Mouse (Mus musculus): Measurements from ENCODE around the gene Lmntd2.
"Not testable (repeated sequence)": the region's sequence is repeated elsewhere in the genome, so short reads cannot be mapped to it uniquely, and the experiment has no call there.

Gene Lmntd2

DNA sequence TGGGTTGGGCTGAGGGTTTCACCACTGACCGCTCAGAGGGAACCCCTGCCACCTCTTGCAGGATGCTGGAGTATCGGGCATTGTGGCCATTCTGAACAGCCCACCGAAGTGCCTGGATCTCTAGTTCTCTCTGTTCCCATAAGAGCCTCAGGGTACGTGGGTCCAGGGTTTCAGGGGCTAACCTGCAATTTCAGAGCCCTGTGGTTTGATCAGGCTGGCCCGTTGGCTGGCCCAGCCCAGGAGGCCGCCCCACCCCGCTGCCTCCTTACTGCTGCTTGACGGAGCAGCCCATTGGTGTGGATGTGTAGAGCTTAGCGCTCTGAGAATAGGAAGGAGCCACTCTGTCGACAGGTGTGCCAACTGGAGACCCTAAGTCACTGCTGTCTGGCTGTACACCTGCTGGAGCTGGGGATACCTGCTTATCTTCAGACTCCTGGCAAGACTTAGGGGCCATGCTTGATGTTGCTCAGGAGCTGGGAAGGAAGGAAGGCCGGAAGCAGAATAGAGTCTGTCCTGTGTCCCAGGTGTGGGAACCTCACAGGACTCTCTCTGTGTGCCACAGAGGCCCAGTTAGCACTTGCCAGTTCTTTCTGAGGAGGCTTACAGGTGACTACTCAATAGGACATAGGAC is at the start of gene Lmntd2:
Gene Lmntd2, minus strand, starts transcription at position 476 of the 631 bp plus-strand sequence.
- no peak for DNase-seq

DNA sequence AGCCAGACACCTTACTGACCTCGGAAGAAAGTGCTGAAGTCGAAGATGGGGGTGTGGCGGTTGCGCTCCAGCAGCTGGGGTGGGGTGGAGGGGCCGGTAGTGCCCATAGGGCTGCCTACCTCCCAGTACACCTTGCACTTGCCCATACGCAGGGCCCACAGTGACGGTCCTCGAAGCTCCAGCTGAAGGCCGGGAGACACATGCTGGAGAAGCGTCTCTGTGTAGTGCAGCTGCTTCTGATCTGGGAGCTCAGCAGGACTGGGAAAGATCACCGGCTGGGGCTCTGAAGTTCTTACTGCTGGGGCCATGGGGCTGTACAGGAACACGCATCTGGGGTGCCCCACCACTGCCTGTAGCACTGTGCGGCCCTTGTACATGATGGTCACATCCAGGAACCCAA is 49.8 kb upstream of the Lmntd2 start:
- no peak for DNase-seq

DNA sequence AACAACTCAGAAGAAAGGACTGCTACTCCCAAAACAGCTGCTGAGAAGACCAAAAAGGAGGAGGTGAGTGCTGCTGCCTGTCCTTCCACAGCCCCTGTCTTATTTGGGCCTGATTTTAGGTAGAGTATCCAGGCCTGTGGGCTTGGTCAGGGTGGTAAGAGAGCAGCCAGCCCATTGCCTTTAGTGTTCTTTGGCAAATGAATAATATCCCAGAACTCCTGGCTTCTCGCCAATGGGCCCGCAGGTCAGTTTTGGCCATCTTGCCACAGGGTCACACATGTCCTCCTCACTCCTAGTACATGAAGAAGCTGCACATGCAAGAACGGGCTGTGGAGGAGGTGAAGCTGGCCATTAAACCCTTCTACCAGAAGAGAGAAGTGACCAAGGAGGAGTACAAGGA is 47.6 kb upstream of the Lmntd2 start:
- DNase-seq, result no peak

DNA sequence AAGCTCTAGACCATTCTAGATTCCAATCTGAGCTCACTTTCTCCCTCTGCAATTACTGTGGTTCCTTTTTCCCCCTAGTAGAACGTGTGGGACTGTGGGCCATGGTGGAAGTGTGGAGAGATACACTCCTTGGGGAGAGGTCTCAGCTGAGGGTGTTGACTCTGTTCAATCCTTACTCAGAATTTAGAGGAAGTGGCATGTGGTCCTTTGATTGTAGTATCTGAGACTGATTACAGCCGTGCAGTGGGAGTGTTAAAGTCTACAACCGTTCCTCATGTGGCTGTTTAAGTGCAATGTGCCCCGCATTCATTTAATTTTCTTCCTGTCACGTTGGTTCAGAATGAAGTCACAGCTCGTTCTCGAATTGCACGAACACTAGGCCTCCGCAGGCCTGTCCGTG is 42.3 kb upstream of the Lmntd2 start:
- no peak for DNase-seq

DNA sequence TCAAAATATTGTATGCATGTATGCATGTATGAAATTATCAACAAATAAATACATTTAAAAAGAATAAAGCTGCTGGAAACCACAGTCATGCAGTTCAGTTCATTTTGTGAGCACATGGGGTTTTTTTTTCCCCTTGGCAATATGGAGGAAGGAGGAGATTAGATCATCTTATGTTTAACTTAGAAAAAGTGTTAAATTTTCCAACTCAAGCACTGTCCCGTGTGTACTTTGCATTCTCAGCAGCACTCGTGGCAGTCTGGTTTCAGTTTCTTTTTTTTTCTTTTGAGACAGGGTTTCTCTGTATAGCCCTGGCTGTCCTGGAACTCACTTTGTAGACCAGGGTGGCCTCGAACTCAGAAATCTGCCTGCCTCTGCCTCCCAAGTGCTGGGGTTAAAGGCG is 36.6 kb upstream of the Lmntd2 start:
- not testable (repeated sequence) for DNase-seq

DNA sequence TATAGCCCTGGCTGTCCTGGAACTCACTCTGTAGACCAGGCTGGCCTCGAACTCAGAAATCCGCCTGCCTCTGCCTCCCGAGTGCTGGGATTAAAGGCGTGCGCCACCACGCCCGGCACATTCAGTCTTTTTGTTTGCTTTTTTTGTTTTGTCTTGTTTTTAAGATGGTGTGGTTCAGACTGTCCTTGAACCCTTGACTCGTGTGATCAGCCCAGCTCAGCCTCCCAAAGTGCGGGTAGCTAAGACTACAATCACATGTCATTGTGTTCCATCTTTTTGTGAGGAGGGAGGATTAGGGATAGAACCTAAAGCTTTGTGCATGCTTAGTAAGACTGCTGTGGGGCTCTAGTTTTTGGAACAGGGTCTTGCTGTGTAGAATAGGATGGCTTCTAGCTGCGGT is 17.7 kb upstream of the Lmntd2 start:
- no peak for DNase-seq

DNA sequence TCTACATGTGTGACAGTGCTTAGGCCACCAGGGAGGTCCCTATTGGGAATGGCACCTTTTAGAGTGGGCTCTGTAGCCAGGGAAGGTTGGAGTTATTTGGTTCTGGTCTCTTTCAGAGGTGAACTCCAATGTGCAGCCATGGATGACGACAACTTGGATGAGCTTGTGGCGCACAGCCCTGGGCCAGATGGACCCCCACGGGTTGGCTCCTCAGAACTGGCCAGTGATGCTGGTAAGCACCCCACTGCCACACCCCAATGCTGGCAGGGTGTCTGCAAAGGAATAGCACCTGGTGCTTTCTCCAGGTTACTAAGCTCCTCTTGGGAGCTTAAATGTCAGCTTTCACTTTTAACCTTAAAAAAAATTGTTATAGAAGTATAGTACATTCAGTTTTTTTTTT is 17.2 kb upstream of the Lmntd2 start:
- no peak for DNase-seq

DNA sequence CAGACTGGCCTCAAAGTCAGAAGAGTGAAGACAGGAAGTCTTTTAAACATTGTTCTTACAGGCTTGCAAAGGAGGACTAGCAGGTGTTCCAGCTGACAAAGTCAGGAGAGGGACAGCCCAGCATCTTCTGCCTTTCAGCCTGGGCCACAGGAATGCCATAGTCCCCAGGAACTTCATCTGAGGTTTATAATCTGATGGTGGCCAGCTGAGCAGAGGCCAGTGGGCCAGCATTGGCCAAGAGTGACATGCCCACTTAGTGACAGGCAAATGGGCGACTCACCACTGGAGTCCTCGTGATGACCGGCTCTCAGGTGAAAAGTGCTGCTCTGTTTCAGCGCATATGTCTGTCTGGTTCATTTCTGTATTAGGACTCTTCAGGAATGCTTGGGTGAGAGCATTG is 16.7 kb upstream of the Lmntd2 start:
- DNase-seq, result no peak

DNA sequence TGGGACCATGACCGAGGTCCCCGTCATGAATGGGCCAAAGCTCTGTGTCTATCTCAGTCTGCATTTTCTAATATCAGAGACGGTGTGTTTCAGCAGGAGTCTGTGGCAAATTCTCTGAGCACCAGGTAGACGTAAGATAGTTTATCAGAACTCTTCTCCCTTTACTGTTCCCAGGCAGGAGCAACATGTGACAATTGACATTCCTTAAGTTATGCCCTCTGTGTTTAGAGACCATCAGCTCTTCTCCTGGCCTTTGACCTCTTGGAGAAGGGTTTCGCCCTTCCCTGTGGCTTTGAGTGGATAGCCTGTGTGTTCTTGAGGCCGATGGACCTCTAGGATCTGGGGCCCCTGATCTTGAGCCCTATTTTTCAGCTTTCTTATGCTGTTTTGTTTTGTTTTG is 15.8 kb upstream of the Lmntd2 start:
- DNase-seq, result no peak

DNA sequence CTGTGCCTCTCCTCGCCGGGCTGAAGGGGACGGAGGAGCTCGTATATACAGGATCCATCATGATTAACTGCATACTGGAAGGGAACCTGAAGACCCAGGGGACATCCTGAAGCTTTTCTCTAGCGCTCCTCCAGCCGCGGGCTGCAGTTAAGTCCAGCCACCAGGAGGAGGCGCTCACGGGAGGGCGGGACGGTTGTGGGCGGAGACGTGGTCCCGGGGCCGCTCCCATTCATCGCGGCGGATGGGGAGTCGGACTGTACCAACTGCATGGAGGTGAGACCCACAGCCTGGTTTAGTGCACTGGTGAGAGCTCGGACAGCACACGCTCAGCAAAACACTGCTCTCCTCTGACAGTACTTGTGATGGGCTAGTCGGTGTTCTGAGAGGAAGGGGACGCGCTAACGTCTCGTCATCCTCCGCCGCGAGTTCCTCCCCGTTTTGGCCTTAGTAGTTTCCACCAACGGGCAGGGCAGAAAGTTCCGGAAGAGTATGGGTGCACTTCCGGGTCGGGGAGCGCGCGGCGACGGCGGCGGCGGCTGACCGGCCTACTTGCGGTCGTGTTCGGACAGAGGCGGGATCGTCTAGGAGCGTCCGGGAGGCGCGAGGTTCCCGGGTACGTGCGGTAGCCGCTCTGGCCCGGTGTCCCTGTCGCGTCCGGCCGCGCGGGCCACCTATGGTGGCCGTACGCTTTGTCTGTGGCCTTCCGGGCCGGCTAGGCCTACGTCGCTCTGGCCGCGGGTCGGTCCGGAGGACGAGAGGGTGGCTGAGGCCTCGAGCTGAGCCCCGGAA is 14.6 kb upstream of the Lmntd2 start, which contains the start of gene Phrf1:
Gene Phrf1, plus strand, starts transcription at position 506 of the 789 bp plus-strand sequence.
- peak; percentile 85 for DNase-seq

DNA sequence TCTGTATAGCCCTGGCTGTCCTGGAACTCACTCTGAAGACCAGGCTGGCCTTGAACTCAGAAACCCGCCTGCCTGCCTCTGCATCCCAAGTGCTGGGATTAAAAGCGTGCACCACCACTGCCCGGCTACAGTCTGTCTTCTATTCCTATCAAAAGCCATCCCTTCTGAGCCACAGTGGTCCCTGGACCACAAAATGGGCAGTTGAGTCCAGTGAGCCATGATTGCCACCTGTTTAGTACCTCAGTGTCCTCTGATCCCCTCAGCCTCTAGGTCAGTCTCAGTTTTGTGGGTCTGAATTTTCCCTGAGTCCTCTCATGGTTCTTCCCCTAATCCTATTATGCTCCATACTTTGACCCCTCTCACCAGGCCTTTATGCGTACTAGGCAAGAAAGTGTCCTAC is 13.9 kb upstream of the Lmntd2 start:
- no peak for DNase-seq

DNA sequence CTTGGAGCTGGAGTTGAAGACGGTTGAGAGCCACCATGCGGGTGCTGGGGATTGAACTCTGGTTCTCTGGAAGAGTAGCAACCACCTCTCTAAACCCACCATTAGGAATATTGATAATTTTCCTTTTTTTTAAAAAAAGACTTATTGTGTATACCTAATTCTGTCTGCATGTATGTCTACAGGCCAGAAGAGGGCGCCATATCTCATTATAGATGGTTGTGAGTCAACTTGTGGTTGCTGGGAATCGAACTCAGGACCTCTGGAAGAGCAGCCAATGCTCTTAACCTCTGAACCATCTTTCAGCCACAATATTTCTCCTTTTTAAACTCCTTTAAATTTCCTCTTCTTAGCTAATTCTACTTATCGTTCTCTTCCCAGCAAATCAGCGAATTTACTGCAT is 12.7 kb upstream of the Lmntd2 start:
- DNase-seq, result no peak

DNA sequence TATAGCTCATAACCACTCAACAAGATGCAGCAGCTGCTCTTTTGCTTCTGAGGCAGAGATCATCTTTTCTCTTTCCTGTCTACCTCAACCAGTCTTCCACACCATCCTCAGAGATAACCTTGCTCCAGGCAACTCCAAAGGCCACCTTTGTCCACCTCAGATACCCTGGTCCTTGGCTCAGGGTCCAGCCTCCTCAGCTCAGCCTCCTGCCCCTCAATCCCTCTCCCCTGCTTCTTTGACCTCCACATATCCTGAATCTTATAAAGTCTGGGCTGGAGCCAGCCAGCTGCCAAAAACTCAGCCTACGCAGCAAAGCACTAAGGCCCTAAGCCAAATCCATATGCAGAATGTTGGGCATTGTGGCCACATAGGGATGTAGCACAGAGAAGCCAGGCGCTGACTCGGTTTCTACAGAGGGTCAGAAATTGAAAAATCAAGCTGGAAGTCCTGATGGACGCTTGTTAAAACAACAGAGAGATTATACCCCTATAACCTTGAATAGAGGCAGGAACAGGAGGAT is 8.9 kb upstream of the Lmntd2 start:
- DNase-seq, result no peak

DNA sequence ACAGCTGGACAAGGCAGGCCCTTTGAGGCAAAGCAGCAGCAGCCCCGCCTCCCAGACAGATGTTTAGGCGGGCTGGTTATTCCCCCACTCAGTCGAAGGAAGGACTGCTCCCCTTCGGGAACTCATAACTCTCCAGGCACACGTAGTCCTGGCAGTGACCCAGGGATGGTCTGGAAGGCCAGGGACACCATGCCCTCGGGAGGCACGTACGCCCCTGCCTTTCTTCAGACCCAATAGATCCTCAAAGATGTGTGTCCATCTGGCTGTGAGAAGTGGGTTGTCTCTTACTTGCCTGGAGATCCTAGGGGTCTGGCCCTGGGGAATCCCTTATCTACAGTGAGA is 8.2 kb upstream of the Lmntd2 start:
- no peak for DNase-seq

DNA sequence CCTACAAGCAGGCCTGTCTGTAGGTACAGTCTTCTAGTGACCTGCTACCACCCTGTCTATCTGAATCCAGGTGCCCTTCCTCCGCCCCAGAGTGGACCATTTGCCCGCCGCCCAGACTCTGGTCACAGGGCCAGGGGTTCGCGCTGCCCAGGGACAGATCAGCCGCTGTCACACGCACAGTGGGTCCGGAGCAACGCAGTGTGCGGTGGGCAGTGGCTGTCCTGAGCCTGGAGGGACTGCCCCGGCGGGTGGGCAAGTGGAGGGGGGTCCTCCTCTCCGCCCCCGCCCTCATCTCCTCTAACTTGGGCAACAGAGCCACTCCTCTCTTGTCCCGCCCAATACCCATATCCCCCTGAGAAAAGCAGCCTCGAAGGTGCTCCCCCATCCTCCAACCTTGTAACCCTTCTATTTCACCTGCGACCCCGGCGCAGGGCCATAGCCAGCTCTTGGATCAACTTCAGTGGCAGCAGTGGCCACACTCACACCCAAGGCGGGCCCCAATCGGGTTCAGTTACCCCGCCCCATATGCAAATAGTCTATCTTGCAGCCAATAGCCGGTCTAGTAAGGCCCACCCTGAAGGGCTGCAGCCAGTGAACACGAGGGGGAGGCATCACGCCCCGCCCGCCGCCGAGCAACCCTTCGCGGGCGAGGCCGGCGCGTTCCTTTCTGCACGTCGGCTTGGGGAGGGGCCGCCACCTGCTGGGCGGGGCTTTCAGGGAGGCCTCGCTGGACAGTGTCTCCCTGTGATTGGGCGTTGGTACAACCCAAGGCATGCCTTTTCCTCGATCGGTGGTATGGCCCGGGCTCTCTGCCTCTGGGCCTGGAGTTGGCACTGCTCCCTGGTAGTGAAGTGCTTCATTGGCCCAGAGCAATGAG is 7.6 kb upstream of the Lmntd2 start:
- peak; percentile 99 for DNase-seq

DNA sequence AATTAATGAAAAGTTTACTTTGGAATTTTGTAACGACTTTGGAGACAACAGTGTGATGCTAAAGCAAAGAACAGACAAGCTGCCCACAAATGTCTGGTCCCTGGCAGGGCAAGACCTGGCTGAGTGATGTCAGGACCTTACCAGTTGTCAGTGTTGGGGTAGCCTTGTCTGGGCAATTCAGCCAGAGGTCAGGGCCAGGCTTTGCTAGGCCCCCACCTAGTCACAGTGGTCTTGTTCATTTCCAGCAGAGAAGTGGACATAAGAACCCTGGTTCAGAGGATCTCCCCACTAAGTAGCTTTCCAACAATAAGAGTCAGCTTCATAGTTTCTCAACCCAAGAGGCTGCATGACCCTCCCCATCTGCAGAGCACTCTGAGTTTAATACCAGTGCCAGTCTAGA is 6.5 kb upstream of the Lmntd2 start:
- no peak for DNase-seq

DNA sequence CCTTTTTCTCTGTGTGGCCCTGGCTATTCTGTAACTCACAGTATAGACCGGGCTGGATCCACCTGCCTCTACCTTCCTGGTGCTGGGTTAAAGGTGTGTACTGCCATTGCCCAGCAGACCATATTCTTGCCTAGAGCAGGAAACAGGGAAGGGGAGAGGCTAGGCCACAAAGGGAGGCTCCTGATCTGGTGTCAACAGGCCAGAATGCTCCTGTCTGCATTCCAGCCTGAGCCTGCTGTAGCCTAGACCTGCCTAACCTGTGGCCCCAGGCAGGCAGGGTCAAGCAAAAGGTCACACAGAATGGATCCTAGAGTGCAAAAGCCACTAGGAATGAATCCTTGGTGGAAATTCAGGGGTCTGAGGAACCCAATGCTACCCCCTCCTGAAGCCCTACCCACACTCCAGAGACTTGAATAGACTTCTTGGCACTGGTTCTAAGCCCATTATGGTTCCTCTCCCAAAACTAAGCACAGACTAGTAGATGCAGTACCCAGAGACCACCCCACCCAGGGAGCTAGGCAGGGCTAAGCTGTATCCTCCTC is 5.7 kb upstream of the Lmntd2 start:
- DNase-seq, result no peak

DNA sequence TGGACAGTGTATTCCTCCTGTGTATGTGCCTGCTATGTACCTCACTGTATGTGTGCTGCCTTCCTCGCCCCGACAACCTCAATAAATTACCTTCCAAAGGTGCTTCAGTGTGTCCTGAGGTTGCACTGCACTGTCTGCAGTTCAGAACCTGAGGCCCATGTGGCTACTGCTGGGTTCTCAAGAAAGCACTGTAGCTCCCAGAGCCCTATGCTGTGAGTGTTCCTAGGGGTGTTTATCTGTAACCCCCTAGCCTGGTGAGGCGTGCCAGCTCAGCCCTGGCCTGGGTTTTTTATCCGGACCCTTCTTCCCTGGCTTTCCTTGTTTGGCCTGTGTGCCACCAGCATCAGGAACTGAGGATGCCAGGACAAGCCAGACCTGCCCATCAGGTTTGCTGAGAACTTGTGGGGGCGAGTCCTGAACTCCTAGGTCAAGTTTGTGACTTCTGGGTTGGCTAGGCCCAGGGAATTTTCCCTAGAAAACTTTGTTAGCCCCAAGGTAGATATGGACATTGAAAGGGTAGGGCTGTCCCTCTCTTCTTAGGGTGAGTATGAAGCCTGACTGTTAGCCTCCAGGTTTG is 4.8 kb upstream of the Lmntd2 start:
- no peak for DNase-seq

DNA sequence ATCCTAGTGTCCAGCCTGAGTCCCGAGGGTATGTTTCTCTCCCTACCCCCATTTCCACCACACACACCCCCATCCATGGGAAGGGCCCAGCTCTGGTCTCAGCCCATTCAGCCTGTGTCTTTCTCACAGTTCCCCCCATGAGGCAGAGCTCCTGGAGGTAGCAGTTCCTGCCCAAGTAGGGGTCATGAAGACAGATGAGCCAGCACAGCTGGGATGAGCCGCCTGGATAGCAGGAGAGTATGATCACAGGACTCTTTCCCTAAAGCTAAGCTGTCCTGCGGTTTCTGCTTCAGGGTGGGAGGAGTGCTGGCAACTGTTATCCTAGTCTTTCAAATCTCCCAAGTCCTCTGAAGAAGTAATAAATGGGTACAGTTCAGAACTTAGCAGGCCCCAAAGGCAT is 4.3 kb upstream of the Lmntd2 start:
- DNase-seq, result no peak

DNA sequence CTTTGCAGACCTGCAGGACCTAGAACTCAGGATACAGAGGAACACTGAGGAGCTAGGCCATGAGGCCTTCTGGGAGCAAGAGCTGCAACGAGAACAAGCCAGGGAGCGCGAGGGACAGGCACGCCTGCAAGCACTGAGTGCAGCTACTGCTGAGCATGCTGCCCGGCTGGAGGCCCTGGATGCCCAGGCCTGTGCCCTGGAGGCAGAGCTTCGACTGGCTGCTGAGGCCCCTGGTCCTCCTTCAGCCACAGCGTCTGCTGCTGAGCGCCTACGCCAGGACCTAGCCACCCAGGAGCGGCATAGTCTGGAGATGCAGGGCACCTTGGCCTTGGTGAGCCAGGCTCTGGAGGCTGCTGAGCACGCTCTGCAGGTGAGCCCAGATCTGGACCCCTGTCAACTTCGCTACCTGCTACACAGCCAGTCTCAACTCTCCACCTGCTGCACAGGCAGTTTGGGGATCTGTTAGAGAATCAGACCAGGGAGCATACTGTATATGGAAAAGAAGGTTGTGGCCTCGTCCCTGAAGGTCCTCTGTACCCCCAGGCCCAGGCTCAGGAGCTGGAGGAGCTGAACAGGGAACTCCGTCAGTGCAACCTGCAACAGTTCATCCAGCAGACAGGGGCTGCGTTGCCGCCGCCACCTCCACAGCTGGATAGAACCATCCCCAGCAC is 3.6 kb upstream of the Lmntd2 start:
- no peak for DNase-seq

DNA sequence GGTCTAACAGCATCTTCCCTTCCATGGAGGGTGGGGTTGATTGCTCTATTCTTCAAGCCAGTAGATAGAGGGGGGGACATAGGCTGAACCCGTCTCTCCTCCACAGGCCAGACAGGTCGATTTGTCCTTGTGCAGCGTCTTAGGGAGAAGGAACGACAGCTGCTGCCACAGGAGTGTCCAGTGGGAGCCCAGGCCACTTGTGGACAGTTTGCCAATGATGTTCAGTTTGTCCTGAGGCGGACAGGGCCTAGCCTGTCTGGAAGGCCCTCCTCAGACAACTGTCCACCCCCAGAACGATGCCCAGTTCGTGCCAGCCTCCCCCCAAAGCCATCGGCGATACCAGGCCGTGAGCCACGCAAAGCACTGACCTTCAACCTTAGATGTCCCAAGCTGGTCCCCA is 3.0 kb upstream of the Lmntd2 start:
- no peak for DNase-seq
